Mouse (Mus musculus) forebrain, embryonic 11.5 days (tissue): ENCODE results near the gene Tbc1d9b. TPM values are rescaled to one million over a fixed set of nuclear protein-coding genes. Genes with fewer than 3 reads are reported as not detected.
"Not testable (repeated sequence)": the region's sequence is repeated elsewhere in the genome, so short reads cannot be mapped to it uniquely, and the experiment has no call there.

Source experiments
- ATAC-seq: fragments of 200-750 bp; cut with Nextera tagmentation; replicated peaks from 2 replicates; pipeline ENCODE4 v1.8.0; 2017; ENCODE audit warnings: moderate TSS enrichment; ENCODE audit not compliant: low FRiP score
- DNase-seq: peaks from one replicate; pipeline ENCODE4 v3.0.0-alpha.2; 2017; ENCODE audit warnings: low spot score
- H3K27ac ChIP-seq: fragments of 300-500 bp; sonication (generic); 2 replicates; pipeline ENCODE4 v1.5.1; 2014; ENCODE audit warnings: low read depth, low read length
- H3K27me3 ChIP-seq: fragments of 300-500 bp; sonication (generic); 2 replicates; pipeline ENCODE4 v1.6.1; 2014; ENCODE audit warnings: mild to moderate bottlenecking, low read length, mixed read lengths; ENCODE audit not compliant: control insufficient read depth, insufficient read depth
- H3K36me3 ChIP-seq: fragments of 300-500 bp; sonication (generic); 2 replicates; pipeline ENCODE4 v1.6.1; 2014; ENCODE audit warnings: mild to moderate bottlenecking, low read length, moderate library complexity, mixed read lengths; ENCODE audit not compliant: control insufficient read depth, insufficient read depth
- H3K4me1 ChIP-seq: fragments of 300-500 bp; sonication (generic); replicated peaks from 2 replicates; pipeline ENCODE4 v1.6.1; 2014; ENCODE audit warnings: low read length, mixed read lengths; ENCODE audit not compliant: control insufficient read depth, insufficient read depth
- H3K4me2 ChIP-seq: fragments of 300-500 bp; sonication (generic); 2 replicates; pipeline ENCODE4 v1.6.1; 2014; ENCODE audit warnings: low read depth, mild to moderate bottlenecking, low read length, moderate library complexity, mixed read lengths; ENCODE audit not compliant: severe bottlenecking
- H3K4me3 ChIP-seq: fragments of 300-500 bp; sonication (generic); 2 replicates; pipeline ENCODE4 v1.5.1; 2014; ENCODE audit warnings: low read depth, low read length
- H3K9ac ChIP-seq: fragments of 300-500 bp; sonication (generic); 2 replicates; pipeline ENCODE4 v1.6.1; 2014; ENCODE audit warnings: low read length
- H3K9me3 ChIP-seq: fragments of 300-500 bp; sonication (generic); 2 replicates; pipeline ENCODE4 v1.6.1; 2016; ENCODE audit warnings: low read length, mixed read lengths; ENCODE audit not compliant: control insufficient read depth
- WGBS: fragments of 180-500 bp; shearing (Covaris S2); extraction: QIAGEN DNeasy Blood & Tissue Kit; methylation state at CpG from one replicate; pipeline ENCODE4 v1.1.7; 2014; 5-methylcytosine and 5-hydroxymethylcytosine counted together
- polyA plus RNA-seq: library from polyadenylated mRNA; unstranded; fragments of >200 nt; fragmentation: Nextera tagmentation; extraction: Ambion mirVana; gene quantifications from 2 replicates; pipeline ENCODE4 v1.2.1, GENCODE M21; 2014

The Tbc1d9b gene
- polyA plus RNA-seq, 1 experiment from 2014 or later: 34.0 TPM

DNA sequence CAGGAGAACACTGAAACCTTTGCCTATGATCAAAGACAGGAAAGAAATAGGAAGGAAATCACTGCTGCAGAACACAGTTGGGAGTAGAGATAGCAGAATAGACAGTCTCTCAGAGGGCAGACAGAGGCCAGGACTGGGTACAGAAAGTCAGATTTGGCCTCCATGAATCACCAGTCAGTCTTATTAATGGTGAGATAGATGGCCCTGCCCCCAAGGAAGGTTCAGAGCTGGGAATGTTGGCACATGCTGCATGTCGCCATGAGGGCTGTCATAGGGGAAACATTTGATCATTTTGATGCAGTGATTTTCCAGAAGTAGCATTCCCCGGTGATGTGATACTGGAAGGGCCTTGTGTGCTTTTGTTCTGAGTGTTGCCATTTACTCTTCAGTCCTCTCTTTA lies 31.5 kb upstream of the Tbc1d9b start:
- Histone ChIP-seq H3K36me3 (peaks cover 2% of the 10 kb centered on the region; the same call in 1 of the 2 replicates), H3K4me2 (no peak overlapping the region), H3K9ac (no peak overlapping the region), H3K27ac (no peak overlapping the region), H3K9me3 (no peaks in the 10 kb centered on the region), H3K4me1 (no peaks in the 10 kb centered on the region), H3K27me3 (no peaks in the 10 kb centered on the region), H3K4me3 (no peak overlapping the region)
- DNase-seq: no peak
- no peak for ATAC-seq
- 90% methylated on average over 2 of the region's 2 CpGs for WGBS

DNA sequence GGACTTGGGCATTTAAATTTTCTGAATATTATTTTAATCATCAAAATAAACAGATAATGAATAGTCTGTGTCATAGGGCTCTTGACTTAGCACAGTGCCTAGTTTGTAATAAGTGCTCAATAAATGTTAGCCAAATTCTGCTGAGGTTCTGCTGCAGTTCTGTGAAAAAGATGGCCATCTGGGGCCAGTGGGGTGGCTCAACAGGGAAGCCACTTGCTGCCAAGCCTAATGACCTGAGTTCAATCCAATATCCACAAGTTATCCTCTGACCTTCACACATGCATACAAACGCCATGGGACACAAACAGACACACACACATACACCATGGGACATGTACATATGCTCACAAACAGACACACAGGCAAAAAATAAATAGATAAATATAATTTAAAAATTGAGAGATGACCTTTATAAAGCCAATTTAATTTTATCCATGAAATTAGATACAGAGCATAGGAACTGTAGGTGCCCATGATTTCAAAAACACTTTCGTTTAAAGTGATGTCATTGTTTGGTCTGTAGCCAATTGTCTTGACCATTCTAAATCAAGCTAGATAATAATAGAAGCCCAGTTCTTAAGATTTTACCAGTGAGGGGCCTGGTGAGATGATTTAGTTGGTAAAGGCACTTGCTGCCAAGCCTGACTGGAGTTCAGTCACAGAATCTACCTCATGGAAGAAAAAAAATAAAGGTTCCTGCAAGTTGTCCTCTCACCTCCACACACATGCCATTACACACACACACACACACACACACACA lies 30.5 kb upstream of the Tbc1d9b start:
- no peak overlapping the region for H3K4me2 ChIP-seq
- no peaks in the 10 kb centered on the region for H3K9me3 ChIP-seq
- no peaks in the 10 kb centered on the region for H3K27me3 ChIP-seq
- DNase-seq (no peak), ATAC-seq (no peak)
- H3K27ac ChIP-seq: no peak overlapping the region
- H3K4me1 ChIP-seq: no peaks in the 10 kb centered on the region
- H3K9ac ChIP-seq: no peak overlapping the region
- WGBS: 93% methylated on average over 2 of the region's 2 CpGs
- H3K36me3 ChIP-seq: peaks cover 2% of the 10 kb centered on the region; the same call in 1 of the 2 replicates
- no peak overlapping the region for H3K4me3 ChIP-seq

DNA sequence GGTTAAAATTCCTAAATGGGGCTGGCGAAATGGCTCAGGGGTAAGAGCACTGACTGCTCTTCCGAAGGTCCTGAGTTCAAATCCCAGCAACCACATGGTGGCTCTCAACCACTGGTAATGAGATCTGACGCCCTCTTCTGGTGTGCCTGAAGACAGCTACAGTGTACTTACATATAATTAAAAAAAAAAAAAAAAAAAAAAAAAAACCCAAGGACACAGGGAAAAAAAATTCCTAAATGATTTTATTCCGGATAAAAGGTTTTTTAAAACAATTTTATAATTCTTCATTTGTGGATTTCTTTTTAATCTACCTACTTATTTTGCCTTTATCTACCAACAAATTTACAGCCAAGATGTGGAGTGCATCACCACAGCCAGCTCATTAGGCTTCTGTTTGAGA lies 29.2 kb upstream of the Tbc1d9b start:
- not testable (repeated sequence) for ATAC-seq, DNase-seq, H3K36me3 ChIP-seq, H3K27ac ChIP-seq, H3K4me3 ChIP-seq, H3K4me1 ChIP-seq, H3K9ac ChIP-seq, H3K27me3 ChIP-seq, H3K4me2 ChIP-seq, H3K9me3 ChIP-seq
- WGBS: 90% methylated on average over 4 of the region's 4 CpGs

DNA sequence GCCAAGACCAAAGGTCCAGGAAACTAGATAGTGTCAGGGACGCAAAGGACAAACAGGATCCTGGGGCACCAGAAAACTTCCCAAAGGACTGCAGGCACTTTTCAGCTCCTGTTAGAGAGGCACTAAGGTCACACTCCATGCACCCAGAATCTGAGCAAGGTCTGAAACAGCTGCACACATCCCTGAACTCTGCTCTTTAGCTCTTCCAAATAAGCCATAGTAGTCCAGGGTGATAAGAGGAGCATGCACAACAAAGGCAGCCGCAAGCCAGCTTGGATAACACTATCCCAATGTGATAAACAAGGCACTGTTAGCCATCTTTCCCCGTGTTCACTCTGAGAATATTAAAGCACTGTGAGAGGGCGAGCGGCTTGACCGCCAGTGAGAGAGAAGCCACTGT lies 27.2 kb upstream of the Tbc1d9b start:
- WGBS: 93% methylated on average over 6 of the region's 6 CpGs
- Histone ChIP-seq H3K9ac (no peak overlapping the region), H3K27ac (no peak overlapping the region), H3K4me3 (no peak overlapping the region), H3K27me3 (no peaks in the 10 kb centered on the region), H3K4me1 (no peaks in the 10 kb centered on the region), H3K9me3 (no peaks in the 10 kb centered on the region), H3K4me2 (no peak overlapping the region), H3K36me3 (peaks cover under 1% of the 10 kb centered on the region; the same call in 1 of the 2 replicates)
- no peak for ATAC-seq
- DNase-seq: no peak

DNA sequence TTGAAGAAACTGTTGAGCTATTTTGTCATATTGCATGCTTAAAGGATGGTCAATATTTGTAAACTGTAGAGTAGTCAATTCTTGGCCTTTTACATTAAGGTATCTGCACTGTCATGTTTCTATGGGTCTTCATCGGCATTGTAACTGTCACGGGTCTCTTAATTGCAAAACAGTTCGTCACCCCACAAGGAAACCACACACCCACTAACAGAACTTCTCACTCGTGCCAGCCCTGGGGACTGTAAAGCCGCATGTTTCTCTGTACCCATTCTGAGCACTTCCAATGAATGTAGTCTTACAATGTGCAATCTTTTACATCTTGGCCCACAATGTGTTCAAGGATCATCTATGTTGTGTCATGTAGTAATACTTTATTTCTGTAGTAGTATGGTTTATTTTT lies 26.0 kb upstream of the Tbc1d9b start:
- Histone ChIP-seq H3K9ac (no peak overlapping the region), H3K4me3 (no peak overlapping the region), H3K36me3 (no peaks in the 10 kb centered on the region; the same call in 1 of the 2 replicates), H3K9me3 (no peaks in the 10 kb centered on the region), H3K27me3 (no peaks in the 10 kb centered on the region), H3K4me1 (no peaks in the 10 kb centered on the region), H3K27ac (no peak overlapping the region), H3K4me2 (no peak overlapping the region)
- WGBS: 94% methylated on average over 5 of the region's 5 CpGs
- no peak for DNase-seq
- no peak for ATAC-seq

DNA sequence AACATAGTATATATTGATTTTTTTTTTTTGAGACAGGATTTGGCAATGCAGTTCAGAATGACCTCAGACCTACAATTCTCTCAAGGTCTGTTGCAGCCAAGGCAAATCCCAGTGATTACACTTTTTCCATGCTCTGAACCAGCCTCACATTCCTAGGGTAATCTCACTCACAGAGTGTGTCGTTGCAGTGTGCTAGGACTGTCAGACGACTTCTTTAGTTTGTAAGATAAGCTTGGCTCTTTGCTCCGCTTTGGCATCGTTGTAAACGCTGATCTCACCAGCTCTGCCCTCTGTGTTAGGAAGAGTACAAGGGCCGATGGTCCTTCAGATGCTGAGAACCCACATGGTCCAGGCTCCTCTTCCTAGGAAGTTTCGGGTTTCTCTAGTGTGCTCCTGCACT lies 25.2 kb upstream of the Tbc1d9b start:
- H3K9me3 ChIP-seq: no peaks in the 10 kb centered on the region
- ATAC-seq (no peak), DNase-seq (no peak)
- H3K4me3 ChIP-seq: no peak overlapping the region
- no peak overlapping the region for H3K9ac ChIP-seq
- 87% methylated on average over 7 of the region's 7 CpGs for WGBS
- H3K4me2 ChIP-seq: no peak overlapping the region
- H3K36me3 ChIP-seq: no peaks in the 10 kb centered on the region; the same call in 1 of the 2 replicates
- no peaks in the 10 kb centered on the region for H3K27me3 ChIP-seq
- no peak overlapping the region for H3K27ac ChIP-seq
- no peaks in the 10 kb centered on the region for H3K4me1 ChIP-seq

DNA sequence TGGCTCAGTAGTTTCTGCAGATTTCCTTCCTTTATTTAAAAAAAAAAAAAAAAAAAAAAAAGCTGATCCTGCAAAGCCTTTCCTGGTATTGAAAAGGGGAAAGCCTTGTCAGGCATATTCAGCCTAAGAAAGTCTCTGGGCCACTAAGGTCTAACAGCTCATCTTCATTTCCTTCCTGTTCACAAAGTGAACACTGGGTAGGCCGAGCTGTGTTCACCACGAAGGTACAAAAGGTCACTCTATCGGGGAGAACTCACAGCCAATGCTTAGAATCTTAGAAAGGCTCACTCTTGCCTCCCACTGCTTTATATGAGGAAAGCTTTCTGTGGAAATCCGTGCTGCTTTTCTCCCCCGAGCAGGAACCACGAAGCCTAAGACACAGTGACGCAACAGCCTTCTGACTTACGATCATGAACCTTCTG lies 22.4 kb upstream of the Tbc1d9b start:
- no peak overlapping the region for H3K27ac ChIP-seq
- no peaks in the 10 kb centered on the region for H3K9me3 ChIP-seq
- H3K9ac ChIP-seq: no peak overlapping the region
- no peaks in the 10 kb centered on the region; the same call in 1 of the 2 replicates for H3K36me3 ChIP-seq
- ATAC-seq (no peak), DNase-seq (no peak)
- no peaks in the 10 kb centered on the region for H3K27me3 ChIP-seq
- WGBS: 85% methylated on average over 8 of the region's 8 CpGs
- H3K4me1 ChIP-seq: no peaks in the 10 kb centered on the region
- H3K4me3 ChIP-seq: no peak overlapping the region
- no peak overlapping the region for H3K4me2 ChIP-seq

DNA sequence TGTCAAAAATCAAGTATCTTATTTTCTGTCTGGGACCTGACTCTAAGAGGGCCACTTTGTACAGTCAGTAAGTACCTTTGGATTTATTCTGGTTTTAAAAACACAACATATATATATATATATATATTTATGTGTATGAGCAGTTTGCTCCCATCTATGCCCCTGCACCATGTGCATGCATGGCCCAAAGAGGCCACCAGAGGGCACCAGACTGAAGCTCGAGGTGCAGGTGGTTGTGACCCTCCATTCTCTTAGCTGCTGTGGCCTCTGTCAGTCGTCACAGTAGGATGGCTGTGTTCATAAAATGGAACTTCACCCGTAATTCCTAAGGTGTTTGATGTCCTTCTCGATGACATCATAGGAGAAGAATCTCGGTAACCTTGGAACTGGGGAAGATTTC lies 16.9 kb upstream of the Tbc1d9b start:
- Histone ChIP-seq H3K4me2 (no peak overlapping the region), H3K9me3 (no peaks in the 10 kb centered on the region), H3K9ac (no peak overlapping the region), H3K27ac (no peak overlapping the region), H3K36me3 (no peaks in the 10 kb centered on the region), H3K27me3 (no peaks in the 10 kb centered on the region), H3K4me3 (no peak overlapping the region), H3K4me1 (no peaks in the 10 kb centered on the region)
- no peak for ATAC-seq
- DNase-seq: peak; percentile 86
- WGBS: 23% methylated on average over 5 of the region's 5 CpGs

DNA sequence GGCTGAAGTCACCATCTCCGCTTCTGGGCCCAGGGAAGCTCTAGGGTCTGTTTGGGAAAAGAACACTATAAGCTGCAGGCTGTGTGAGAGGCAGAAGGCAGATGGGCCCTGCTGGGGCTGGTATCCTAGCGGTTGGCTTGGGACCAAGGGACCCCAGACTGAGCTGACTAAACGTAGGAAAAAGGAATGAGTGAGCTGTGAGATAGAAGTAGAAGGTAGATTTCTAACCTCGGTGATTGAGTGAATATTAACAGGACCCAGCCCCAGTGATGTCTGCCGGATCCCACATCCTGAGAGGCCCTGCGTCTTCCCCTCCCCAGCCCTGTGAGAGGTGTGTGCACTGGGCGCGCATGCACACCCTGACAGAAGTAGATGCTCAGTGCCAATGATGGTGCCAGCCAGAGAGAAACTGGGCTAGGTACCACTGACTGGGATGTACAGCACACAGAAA lies 8.5 kb upstream of the Tbc1d9b start:
- Histone ChIP-seq H3K9ac (no peak overlapping the region), H3K4me1 (no peaks in the 10 kb centered on the region), H3K4me3 (no peak overlapping the region), H3K27me3 (no peaks in the 10 kb centered on the region), H3K4me2 (no peak overlapping the region), H3K36me3 (peaks cover 4% of the 10 kb centered on the region; the same call in 1 of the 2 replicates), H3K9me3 (no peaks in the 10 kb centered on the region), H3K27ac (no peak overlapping the region)
- ATAC-seq (no peak), DNase-seq (no peak)
- 94% methylated on average over 8 of the region's 8 CpGs for WGBS
